In the genomic region with DNA sequence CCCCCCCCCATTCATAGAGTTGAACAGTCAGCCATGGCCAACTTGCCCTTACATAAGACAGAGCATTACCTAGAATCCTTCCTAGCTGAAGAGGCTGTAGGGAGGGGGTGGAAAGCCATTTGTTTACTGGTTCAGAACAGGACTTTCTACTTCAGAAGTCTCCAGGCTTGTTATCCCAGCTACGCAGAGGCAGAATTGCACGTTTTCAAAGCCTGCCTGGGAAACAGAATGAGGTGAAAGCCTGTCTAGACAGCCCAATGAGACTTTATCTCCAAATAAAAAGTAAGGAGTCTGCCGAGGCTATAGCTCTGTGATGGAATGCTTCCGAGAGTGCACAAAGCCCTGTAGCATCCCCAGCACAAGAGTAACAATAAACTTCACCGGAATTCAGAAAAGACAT, we compare ENCODE assay signal across 9 mouse cellular contexts.
DNase-seq lines count a peak whose midpoint lies in the region; ATAC-seq and TF ChIP-seq lines count a peak whose summit lies in the region.
"Had no signal": no experiment of that assay in that cellular context is flagged by ENCODE, and none has a peak within 500 bp of the region (broad histone marks: within the 10 kb centered on the region; RNA-seq: fewer than 3 reads in every experiment).

No protein-coding gene starts in this region.

- H3K27me3 ChIP-seq in heart, embryonic 10.5 days (ENCODE audit: insufficient read depth, poor library complexity, severe bottlenecking) = no peaks in the 10 kb centered on the region
- H3K27me3 ChIP-seq in lung, embryonic 15.5 days = no peaks in the 10 kb centered on the region
- no peaks in the 10 kb centered on the region for H3K27me3 ChIP-seq in intestine, embryonic 15.5 days (replicated peaks)

- ATAC-seq in lung, embryonic 15.5 days (ENCODE audit: borderline replicate concordance, extremely low read depth, low FRiP score, low TSS enrichment) = no peak
- ATAC-seq in intestine, embryonic 15.5 days = no peak
- ATAC-seq in inflammation-experienced regulatory T-cells, adult 6 months = no peak

- H3K4me3 ChIP-seq in heart, embryonic 10.5 days = no peak overlapping the region
- H3K4me3 ChIP-seq in lung, embryonic 15.5 days = no peak overlapping the region
- no peak overlapping the region for H3K4me3 ChIP-seq in intestine, embryonic 15.5 days (replicated peaks)
- no peak overlapping the region for H3K4me3 ChIP-seq in olfactory bulb, adult 2 months (ENCODE audit: insufficient read depth, low read depth, low read length)

- no peak for DNase-seq in heart, embryonic 10.5 days (ENCODE audit: low spot score)
- no peak for DNase-seq in heart, adult 9 months (ENCODE audit: low spot score in 2 of 2)
- no peak for DNase-seq in lung, postnatal 14 days
- no peak for DNase-seq in adrenal gland, adult 8-10 months
- DNase-seq: thymus, adult 18-20 months had no signal

- peaks cover 97% of the 10 kb centered on the region for H3K4me1 ChIP-seq in heart, embryonic 10.5 days
- H3K4me1 ChIP-seq in lung, embryonic 15.5 days = peaks cover 91% of the 10 kb centered on the region
- H3K4me1 ChIP-seq in intestine, embryonic 15.5 days (replicated peaks) = peaks cover 83% of the 10 kb centered on the region
- H3K4me1 ChIP-seq in olfactory bulb, adult 2 months (ENCODE audit: control insufficient read depth, insufficient read depth, low read length) = peaks cover 70% of the 10 kb centered on the region

- TF ChIP-seq POLR2A in olfactory bulb, adult 2 months (IDR thresholded peaks at IDR 0.05; ENCODE audit: insufficient read depth, low read depth, low read length) = no peak

- peak overlapping the region; percentile 97 for H3K27ac ChIP-seq in heart, embryonic 10.5 days
- H3K27ac ChIP-seq in lung, embryonic 15.5 days = peak overlapping the region; percentile 99
- H3K27ac ChIP-seq in intestine, embryonic 15.5 days = peak overlapping the region; percentile 98
- H3K27ac ChIP-seq in olfactory bulb, adult 2 months (ENCODE audit: insufficient read depth, low read depth, low read length) = peak overlapping the region; percentile 74

- H3K9me3 ChIP-seq in heart, embryonic 10.5 days = no peaks in the 10 kb centered on the region
- H3K9me3 ChIP-seq in lung, embryonic 15.5 days = no peaks in the 10 kb centered on the region
- no peaks in the 10 kb centered on the region for H3K9me3 ChIP-seq in intestine, embryonic 15.5 days

- TF ChIP-seq CTCF in olfactory bulb, adult 2 months (IDR thresholded peaks at IDR 0.05; ENCODE audit: insufficient read depth, low read depth, low read length) = no peak

- H3K9ac ChIP-seq in lung, embryonic 15.5 days = no peak overlapping the region
- H3K9ac ChIP-seq in intestine, embryonic 15.5 days = no peak overlapping the region

- H3K4me2 ChIP-seq in lung, embryonic 15.5 days = no peak overlapping the region
- H3K4me2 ChIP-seq in intestine, embryonic 15.5 days (replicated peaks) = no peak overlapping the region; the same call in 1 of the 2 replicates

- no peaks in the 10 kb centered on the region for H3K36me3 ChIP-seq in heart, embryonic 10.5 days
- no peaks in the 10 kb centered on the region for H3K36me3 ChIP-seq in lung, embryonic 15.5 days
- no peaks in the 10 kb centered on the region for H3K36me3 ChIP-seq in intestine, embryonic 15.5 days

- 71% methylated on average over 5 of the region's 5 CpGs for WGBS in heart, embryonic 10.5 days
- 39% methylated on average over 5 of the region's 5 CpGs for WGBS in lung, embryonic 15.5 days
- WGBS in intestine, embryonic 15.5 days = 45% methylated on average over 5 of the region's 5 CpGs
- WGBS in olfactory bulb, adult 2 months = 23% methylated on average over 5 of the region's 5 CpGs
